Mouse (Mus musculus): ENCODE measurements around the gene Olfr1378.

DNA sequence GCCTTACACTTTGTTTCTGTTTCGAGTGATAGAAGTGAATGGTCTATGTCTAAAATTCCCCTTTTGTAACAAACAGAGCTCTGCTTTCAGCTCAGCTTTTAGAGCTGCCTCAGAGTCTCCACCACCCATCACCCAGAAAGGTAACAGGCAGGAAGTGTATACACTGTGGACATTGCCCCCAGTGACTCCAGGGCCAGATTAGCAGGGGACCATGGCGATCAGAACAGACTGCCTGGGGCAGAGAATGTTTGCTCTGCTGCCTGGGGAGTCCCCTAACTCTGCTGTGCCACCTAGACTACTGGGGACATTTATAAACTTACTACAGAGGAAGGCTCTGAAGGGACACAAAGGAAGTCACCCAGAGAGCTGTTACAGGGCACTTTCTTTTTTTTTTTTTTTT lies 50.0 kb downstream of the Olfr1378 start:
- TF ChIP-seq CTCF (IDR thresholded peaks at IDR 0.05; ENCODE audit: low read depth, low read length), result no peak
- TF ChIP-seq POLR2A (IDR thresholded peaks at IDR 0.05; ENCODE audit: extremely low read depth, insufficient read depth, low read length), result no peak
